Mouse (Mus musculus) spleen, adult 2 months (tissue): ENCODE data around the gene Il25.

Experiments used
- CTCF ChIP-seq: fragments of 200-500 bp; IDR thresholded peaks from 2 replicates; pipeline ENCODE4 v1.5.1; 2011; ENCODE audit warnings: mild to moderate bottlenecking, inconsistent platforms; ENCODE audit not compliant: insufficient read depth, insufficient read length, insufficient replicate concordance; ENCODE audit errors: extremely low read depth
- POLR2A ChIP-seq: fragments of 200-500 bp; IDR thresholded peaks from 2 replicates; pipeline ENCODE4 v1.6.1; 2011; ENCODE audit warnings: low read depth, low read length, inconsistent platforms

DNA sequence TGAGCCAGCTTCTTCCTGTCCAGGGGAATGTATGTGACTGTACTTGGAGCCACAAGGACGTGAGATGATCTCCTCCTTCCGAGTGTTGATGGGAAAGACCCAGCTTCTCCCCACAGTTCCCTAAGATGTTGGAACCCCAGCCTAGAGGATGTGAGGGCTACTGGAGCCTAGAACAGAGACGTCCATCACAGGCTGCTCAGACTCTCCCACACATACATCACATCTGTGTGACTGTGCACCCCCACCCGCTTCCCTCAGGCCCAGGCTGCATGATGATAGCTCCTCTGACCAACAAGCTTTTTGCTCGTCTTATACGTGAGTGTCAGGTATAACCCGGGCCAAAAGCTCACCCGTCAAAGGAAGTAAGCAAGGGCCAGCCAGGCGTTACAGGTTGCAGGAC is 16.3 kb downstream of the Il25 start:
- TF ChIP-seq CTCF: no peak
- no peak for TF ChIP-seq POLR2A
